Mouse (Mus musculus): ENCODE results near the gene Nrip2.
A peak's percentile ranks its signal among the peaks of the same experiment; 100 is the strongest.
"Not testable (repeated sequence)": the region's sequence is repeated elsewhere in the genome, so short reads cannot be mapped to it uniquely, and the experiment has no call there.

Gene Nrip2

DNA sequence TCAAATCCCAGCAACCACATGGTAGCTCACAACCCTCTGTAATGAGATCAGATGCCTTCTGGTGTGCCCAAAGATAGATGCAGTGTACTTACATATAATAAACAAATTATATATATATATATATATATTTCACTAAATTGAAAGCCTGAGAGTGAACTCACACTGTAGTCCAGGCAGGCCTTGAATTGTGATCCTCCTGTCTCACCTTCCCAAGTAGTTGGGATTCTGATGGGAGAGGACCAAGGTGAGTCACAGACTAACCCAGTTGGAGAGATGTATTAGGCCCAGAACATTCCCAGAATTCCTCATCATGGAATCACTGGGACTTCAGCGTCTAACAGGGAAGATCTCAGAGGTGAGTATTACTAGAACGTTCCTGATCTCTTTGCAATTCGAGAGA lies at the start of gene Nrip2:
Nrip2 (plus strand) TSS at position 301 of the 400 bp plus-strand sequence.
- no peak for DNase-seq (ENCODE audit: low spot score)

DNA sequence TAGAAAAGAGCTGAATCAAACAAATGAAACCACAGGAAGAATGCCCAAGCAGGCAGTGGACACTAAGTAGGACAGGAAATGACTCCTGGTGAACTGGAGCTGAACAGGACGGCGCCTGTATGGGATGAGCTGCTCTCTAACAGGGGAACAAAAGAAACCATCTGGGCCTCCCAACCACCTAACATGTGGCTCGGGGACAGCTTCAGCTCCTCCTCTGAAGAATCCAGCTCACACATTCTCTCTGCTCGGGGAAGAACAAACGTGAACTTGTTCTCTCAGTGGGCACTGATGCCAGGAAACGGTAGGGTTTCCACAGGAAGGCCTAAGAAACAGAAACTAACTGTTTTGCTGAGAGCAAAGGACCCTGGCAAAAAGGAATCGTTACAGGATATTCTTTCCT lies 49.4 kb upstream of the Nrip2 start:
- DNase-seq (ENCODE audit: low spot score) = peak; percentile 57

DNA sequence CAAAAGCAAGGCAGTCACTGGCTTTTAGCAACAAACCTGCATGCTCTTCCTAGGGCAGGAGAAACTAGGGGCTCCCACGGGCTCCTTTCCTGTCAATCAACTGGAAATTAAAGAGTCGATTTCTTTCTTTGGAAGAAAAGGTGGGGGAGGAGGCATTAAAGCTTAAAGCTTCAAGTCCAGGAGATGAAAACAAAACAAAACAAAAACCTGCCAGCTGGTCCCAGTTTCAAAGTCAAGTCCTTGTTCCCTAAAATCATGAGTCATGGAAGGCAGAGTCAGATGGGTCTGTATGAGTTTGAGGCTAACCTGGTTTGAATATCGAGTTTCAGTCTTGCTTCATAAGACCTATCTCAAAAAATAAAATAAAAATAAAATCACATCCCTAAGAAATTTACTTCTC lies 45.0 kb upstream of the Nrip2 start:
- DNase-seq (ENCODE audit: low spot score) = no peak

DNA sequence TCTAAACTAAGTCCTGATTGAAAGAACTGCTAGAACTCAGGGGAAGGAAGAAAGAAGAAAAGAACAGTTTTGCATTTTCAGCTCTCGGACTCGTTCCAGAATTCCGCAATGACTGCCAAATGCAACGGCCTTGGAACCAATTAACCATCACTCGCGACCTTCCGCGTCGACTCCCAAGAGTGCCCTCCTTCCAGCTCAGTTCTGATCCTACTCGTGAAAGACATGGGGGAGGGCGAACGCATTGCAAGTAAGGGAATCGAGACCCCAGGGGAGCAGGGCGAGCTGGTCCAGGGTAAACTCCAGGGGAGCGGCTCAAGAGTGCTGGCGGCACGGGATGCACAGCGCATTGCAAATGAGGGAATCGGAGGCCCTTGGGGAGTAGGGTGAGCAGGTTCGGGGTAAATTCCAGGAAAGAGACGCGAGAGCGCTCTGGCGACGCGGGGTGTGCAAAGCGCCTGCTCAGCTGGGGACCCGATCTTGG lies 43.9 kb upstream of the Nrip2 start:
- DNase-seq (ENCODE audit: low spot score) = peak; percentile 62

DNA sequence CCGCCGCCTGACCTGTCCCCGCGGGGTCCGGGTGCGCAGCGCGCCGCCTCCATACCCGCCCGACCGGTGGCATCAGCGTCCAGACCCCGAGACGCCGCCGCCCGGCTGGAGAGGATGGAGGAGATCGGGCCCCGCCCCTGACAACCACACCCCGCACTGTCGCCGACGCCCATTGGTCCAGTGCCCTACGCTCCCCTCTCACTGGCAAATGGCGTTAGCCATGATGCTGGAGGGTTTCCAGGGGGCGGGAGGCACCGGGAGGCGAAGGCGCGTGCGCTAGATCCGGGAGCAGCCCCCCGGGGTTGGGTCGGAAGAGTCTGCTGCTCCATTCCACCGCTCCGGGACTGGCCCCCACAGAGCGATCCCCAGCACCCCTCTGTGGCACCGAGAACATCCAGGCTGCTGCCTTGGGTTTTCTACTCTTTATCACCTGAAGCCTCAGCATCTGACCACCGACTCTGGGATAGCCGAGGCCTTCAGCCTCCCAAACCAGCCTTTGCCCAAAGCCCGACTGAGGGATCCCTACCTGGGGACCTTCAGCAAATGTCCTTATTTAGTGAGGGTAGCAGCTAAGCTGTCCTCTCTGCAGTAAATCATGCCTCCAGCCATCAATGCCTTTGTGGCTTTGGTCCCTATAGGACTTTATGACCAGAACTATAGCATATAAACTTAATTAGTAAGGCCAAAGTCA lies 43.2 kb upstream of the Nrip2 start, which contains the start of gene Tulp3:
Tulp3 (minus strand) TSS at position 126 of the 691 bp plus-strand sequence.
- DNase-seq (ENCODE audit: low spot score) = peak; percentile 97

DNA sequence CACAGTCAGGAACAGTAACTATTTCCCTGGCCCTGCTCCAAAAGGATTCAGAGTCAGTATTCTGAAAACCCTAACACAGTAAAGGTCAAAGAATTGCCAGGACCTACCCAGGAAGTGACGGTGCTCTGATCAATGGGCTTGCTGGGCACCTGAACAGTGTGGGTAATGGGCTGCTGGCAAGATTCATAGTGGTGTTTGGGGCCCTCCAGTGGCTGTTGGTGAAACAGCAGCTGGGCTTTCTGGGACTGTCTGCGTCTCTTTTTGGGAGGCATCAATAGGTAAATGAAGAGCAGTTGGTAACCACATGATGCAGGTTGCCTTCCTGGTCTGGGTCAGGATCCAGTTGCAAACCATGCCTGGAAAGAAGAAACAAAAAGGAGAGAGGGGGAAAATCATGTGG lies 40.1 kb upstream of the Nrip2 start:
- peak; percentile 83 for DNase-seq (ENCODE audit: low spot score)

DNA sequence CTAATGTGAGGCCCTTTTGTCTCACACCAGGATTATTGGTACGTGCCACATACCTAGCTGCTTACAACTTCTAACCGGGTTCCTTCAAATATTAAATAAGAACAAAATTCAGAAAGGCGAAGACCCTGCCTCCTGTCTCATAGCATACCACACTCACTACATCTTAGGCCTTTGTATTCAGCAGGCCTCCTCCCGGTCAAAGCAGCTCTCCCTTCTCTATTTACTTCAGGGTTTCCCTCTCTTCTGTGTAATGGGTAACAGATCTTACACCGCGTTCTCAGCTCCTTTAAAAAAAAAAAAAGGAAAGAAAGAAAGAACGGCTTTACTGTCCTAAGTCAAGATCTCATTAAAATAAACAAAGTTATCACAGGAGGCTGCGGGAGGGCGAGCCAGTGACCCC lies 37.2 kb upstream of the Nrip2 start:
- no peak for DNase-seq (ENCODE audit: low spot score)

DNA sequence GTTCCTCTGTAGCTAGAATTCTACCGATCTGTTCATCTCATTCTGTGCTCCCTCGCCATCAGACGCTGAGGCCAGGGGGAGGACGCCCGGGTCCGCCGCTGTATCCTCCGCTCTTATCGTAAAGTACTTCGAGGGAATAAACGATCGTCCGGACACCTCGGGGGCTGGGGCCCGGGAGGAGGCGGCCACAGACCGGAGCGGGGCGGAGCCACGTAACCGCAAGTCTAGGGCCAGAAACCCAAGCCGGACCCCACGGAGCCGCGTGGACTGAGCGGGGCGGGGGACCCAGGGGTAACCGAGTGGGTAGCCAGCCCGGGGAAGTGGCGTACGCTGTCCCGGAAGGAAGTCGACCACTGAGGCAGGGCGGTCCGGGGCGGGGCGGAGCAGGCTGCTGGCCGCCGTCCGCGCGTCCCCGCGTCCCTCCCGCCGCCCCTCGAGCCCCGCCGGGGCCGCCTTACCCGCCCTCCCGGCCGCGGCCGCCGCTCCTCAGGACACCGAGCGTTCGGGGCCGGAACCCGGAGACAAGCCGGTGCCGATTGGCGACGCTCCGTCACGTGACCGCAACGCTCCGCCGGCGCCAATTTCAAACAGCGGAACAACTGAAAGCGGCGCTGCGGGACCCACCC lies 36.6 kb upstream of the Nrip2 start, which contains the start of the genes Rhno1 and Foxm1:
Rhno1 (minus strand) TSS at position 531 of the 626 bp plus-strand sequence.
Foxm1 (plus strand) TSS at position 587 of the 626 bp plus-strand sequence.
- DNase-seq (ENCODE audit: low spot score) = peak; percentile 80

DNA sequence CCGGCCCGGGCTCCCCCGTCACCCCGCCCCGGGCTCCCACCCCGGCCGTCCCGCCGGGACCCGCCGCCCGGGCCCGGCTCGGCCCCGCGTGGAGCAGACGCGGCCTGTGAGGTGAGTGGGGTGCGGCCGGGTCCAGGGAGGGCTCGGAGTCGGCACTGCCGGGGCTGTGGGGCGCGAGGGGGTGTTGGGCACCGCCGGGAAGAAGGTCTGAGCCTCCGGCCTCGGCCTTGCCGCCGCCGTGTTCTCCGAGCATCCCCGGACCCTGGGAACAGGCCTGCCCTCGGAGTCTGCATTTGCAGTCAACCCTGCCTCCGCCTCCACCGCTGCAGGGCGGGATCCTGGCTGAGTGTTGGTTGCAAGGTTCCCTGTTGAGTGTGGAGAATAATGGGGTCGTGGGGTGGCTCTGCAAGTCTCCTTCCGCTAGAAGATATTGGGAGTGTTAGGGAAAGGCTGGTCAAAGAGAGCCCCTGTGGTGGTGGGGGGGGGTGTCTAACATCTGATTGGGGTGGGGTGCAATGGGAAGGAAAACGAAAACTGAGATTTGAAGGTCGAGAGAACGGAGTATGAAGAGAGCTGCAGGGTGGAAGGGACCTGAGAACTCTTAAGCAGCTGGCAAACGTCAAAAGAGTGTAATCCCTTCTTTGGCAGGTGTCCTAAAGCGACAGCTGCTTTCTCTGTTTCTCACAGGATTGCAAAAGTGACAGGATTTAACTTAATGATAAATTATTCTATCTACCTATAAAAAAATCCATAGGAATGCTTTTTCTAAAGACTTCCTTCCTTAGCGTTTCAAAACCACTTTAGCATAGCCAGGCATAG lies 35.9 kb upstream of the Nrip2 start:
- DNase-seq (ENCODE audit: low spot score) = no peak

DNA sequence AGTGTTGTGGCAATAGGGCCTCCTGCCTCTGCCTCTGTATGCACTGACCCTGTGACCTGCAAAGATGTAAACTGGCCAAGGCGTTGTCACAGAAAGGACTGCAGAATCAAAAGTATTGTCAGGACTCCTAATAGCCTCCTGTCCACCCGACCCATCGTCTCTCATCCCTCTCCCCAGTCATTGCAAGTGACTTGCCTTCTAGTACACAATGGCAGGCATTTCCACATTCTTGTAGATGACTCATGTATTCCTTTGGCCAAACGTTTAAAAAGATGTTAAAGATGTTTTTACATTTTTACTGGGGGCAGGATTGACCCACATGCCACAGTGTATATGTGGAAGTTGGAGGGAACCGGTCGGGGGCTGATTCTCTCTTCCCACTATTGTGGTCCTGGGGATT lies 34.4 kb upstream of the Nrip2 start:
- no peak for DNase-seq (ENCODE audit: low spot score)

DNA sequence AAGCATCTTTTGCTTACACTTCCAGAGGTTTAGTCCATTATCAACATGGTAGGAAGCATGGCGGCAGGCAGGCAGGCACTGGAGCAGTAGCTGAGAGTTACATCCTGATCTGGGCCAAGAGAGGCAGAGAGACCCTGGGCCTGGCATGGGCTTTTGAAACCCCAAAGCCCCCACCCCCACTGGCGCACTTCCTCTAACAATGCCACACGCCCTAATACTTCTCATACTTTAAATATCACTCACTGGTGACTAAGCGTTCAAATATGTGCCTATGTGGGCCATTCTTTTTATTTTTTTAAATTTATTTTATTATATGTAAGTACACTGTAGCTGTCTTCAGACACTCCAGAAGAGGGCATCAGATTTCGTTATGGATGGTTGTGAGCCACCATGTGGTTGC lies 32.6 kb upstream of the Nrip2 start:
- DNase-seq (ENCODE audit: low spot score) = no peak

DNA sequence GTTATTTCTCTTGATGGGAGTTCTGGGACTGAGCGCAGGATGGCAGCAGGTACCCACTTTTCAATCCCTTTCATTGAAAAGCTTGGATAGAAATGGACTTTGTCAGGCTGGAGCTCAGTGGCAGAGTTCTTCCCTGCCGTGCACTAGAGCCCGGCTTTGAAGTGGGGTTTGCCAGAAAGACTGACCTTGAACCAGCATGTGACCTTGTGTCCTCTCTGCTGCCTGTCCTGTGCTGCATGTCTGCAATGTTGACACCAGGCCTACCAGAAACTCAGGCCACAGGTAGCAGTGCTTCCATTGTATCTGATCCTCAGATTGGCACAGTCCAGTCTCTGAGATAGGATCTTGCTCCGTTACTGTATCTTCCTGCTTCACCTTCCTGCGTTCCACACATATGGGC lies 29.1 kb upstream of the Nrip2 start:
- no peak for DNase-seq (ENCODE audit: low spot score)

DNA sequence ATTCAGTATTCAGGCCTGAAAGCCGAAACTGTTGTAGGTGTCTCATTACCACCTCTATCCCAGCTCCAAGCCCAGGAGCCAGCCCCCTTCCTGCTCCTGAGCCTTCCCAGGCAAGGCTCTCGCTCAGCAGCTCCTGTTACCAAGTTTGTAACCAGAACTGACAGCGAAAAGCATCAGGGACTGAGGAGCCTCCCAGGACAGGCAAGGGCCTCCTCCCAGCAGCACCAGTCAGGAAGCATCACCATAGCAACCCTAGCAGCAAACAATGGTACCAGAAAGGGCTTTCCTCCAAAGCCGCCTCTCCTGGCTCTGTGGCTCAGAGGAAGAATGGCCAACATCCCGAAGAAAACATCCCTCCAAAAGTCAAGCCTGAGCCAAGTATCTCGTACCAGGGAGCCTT lies 23.9 kb upstream of the Nrip2 start, which contains the start of the genes Tex52 and Gm44596:
Tex52 (plus strand) TSS at position 265 of the 400 bp plus-strand sequence.
Gm44596 (plus strand) TSS at position 312 of the 400 bp plus-strand sequence.
- peak; percentile 66 for DNase-seq (ENCODE audit: low spot score)

DNA sequence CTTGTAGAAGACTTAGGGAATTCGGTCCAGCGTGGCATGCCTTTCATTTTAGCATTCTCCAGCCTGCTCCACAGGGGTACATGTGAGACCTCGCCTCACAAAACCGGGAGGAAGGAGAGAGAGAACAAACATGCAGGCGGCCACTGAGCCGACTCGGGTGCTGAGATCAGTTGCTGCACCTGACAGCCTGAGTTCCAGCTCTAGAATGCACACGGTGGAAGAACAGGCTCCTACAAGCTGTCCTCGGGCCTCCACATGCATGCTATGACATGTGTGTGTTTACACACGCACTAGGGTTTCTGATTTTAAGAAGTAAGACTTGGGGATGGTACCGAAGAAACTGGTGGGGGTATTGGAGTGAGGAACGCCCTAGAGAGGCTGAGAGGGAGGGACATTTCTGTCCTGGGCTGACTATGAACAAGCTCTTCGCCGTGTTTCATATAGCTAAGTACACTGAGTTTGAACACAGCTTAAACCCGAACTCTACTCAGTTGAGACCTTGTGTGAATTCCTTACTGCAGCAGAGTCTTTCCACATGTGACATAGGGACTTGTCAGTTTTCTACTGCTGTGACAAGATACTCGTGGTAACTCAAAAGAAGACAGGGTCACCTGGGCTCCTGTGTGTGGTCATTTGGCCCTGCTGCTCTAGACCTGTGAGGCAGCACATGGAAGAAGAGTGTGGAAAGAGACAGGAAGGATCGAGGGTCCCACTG lies 22.6 kb upstream of the Nrip2 start:
- DNase-seq (ENCODE audit: low spot score) = no peak

DNA sequence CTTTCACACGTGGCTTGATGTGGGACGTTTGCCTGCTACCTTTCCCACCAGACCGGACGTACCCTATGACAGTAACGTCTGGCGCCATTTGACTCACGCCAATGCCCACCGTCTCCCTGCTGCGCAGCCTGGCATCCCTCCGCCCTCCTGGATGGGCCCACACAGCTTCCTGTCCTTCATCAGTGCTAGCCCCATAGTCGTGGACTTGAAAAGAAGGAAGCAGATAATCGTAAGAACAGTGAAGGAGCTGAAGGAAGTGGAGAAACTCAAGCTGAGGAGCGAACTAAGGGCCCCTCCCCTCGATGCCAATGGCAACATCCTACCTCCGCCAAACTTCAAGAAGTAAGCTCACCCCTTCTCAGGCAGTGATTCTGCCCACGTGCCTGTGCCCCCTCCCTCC lies 19.5 kb upstream of the Nrip2 start:
- DNase-seq (ENCODE audit: low spot score) = no peak

DNA sequence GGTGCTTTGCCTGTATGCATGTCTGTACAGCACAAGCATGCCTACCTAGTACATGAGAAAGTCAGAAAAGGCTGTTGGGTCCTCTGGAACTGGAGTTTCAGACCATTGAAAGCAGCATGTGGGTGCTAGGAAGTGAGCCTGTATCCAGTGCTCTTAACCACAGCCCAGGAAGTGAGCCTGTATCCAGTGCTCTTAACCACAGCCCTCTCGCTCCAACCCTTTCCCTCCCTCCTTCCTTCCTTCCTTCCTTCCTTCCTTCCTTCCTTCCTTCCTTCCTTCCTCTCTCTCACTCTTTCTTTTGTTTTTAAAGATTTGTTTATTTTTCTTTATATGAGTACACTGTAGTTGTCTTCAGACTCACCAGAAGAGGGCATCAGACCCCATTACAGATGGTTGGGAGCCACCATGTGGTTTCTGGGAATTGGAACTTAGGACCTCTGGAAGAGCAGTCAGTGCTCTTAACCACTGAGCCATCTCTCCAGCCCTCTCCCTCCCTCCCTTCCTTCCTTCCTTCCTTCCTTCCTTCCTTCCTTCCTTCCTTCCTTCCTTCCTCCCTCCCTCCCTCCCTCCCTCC lies 18.4 kb upstream of the Nrip2 start:
- DNase-seq (ENCODE audit: low spot score) = not testable (repeated sequence)

DNA sequence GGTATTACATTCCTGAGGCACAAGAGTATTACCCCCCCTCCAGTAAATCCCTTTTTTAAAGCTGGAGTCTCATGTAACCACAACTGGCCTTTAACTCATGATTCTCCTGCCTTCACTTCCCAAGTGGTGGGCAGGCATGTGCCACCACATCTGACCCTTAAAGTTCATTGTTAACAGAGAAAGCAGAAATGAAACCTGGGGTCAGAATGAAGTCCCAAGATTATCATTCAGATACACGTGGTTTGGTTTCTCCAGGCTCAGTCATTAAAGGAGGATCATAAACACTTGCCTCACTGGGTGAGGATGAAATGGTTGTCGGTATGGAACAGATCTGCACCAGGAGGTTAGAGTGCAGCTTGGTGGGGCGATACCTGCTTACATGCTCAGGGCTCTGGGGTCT lies 17.8 kb upstream of the Nrip2 start:
- DNase-seq (ENCODE audit: low spot score) = no peak

DNA sequence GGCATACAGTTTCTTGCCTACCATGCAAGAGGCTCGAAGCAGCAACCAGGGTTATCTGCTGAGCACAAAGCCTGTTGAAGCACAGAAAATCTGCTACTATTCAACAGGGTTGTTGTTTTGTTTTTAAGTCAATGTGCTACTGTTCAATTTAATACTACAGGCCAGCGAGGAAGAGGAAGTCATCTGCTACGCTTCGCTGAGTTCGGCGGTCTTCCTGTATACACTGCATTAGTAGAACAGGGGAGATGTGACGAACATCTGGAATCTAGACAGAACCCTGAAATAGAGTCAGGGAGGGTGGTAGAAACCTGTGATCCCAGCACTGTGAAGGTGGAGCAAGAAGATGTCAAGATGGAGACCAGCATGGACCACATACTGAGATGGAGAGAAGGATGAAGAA lies 15.3 kb upstream of the Nrip2 start:
- no peak for DNase-seq (ENCODE audit: low spot score)

DNA sequence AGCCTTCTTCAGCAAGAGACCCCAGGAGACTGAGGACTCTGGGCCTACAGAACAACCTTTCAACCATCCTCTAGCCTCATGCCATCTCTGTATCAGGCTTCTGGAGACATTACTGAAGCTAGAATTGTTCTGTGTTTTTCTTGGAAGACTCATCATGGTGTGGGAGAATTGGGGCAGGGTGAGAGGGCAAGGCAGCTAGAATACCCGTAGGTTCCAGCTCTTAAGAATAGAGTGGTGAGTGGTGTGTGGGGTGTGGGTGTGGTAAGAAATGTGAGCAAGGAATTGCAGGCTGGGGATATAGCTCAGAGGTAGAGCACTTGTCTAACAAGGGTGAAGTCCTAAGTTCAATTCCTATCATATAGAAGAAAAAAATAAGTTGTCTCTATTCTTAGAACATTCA lies 14.1 kb upstream of the Nrip2 start:
- DNase-seq (ENCODE audit: low spot score) = no peak

DNA sequence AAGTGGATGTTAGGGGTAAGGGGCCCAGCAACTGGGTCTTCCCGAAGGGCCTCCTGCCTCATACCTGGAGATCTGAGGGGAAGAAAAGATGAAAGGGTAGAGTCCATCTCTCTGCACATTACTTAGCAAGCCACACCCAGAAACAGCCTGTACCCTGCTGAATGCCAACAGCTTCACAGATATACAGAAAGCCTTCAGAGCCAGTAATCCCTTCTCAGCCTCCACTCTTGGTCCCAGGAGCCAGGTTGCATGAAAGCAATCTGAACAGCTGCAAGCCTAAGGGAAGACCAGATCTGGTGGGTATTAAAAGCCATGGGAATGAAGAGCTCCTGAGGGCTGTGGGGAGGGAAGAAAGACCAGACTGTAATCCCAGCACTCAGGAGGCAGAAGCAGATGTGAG lies 9.9 kb upstream of the Nrip2 start:
- DNase-seq (ENCODE audit: low spot score) = no peak

DNA sequence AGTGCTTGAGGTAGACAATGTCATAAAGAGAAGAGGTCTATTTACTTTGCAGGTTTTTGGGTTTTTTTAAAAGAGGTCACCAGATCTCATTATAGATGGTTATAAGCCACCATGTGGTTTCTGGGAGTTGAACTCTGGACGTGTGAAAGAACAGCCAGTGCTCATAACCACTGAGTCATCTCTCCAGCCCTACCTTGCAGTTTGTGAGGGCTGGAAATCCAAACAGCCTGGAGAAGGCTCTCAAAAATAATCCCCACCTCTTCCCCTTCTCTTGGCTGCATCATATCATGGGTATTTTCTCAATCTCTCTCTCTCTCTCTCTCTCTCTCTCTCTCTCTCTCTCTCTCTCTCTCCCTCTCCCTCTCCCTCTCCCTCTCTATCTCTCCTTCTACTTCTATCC lies 8.4 kb upstream of the Nrip2 start:
- DNase-seq (ENCODE audit: low spot score) = no peak
